Mouse (Mus musculus) heart, adult 2 months (tissue): ENCODE results near the gene Inhbb.

Experiments
- CTCF ChIP-seq: fragments of 200-600 bp; IDR thresholded peaks from 2 replicates; pipeline ENCODE4 v1.8.1; 2022; ENCODE audit warnings: antibody characterized with exemption, mild to moderate bottlenecking, moderate library complexity
- EP300 ChIP-seq: fragments of 200-500 bp; IDR thresholded peaks from 2 replicates; pipeline ENCODE4 v1.6.1; 2011; ENCODE audit warnings: low read depth, low read length, control low read depth; ENCODE audit not compliant: insufficient read depth
- POLR2A ChIP-seq: fragments of 200-500 bp; IDR thresholded peaks from 2 replicates; pipeline ENCODE4 v1.6.1; 2011; ENCODE audit warnings: mild to moderate bottlenecking, low read depth, low read length, control low read depth; ENCODE audit not compliant: insufficient read depth

GRCm38 (mm10) chr1:119456671-119457527 lies 34.9 kb upstream of the Inhbb start:
- TF ChIP-seq POLR2A (no peak), CTCF (no peak), EP300 (no peak)
